Mouse (Mus musculus): Measurements from ENCODE around the gene Slc16a6. TPM values are rescaled to one million over a fixed set of nuclear protein-coding genes. Genes with fewer than 3 reads are reported as not detected.

Gene Slc16a6
- polyA plus RNA-seq, 1 experiment from 2014 or later: 12.9 TPM

DNA sequence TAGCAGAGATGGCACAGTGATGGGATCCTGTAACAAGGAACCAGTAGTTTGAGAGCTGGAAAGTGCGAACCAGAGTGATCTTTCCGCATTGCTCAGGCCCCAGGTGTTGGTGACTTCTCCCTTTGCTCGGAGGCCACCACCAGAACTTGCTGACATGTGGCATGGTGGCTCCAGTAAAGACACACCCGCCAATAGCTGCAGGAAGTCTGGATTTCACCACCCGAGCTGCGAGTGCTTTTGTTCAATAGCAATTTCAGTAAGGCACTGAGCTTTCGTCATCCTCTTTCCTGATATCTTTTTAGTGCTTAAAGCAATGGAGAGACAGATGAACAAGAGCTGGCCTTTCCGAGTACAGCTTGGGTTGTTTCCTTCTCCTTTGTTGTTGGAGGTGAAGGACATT is 7.0 kb upstream of the Slc16a6 start:
- Histone ChIP-seq H3K4me3 (replicated peaks) (no peak overlapping the region), H3K9me3 (no peaks in the 10 kb centered on the region), H3K27me3 (replicated peaks) (no peaks in the 10 kb centered on the region), H3K4me1 (no peaks in the 10 kb centered on the region), H3K27ac (no peak overlapping the region), H3K9ac (no peak overlapping the region), H3K4me2 (no peak overlapping the region), H3K36me3 (no peaks in the 10 kb centered on the region)
- no peak for ATAC-seq (ENCODE audit: insufficient read depth, low FRiP score, low read depth)
- WGBS: 68% methylated on average over 8 of the region's 8 CpGs

GRCm38 (mm10) chr11:109479575-109480285 is 6.3 kb upstream of the Slc16a6 start:
- Histone ChIP-seq H3K4me3 (replicated peaks) (no peak overlapping the region), H3K4me1 (no peaks in the 10 kb centered on the region), H3K36me3 (no peaks in the 10 kb centered on the region), H3K27ac (no peak overlapping the region), H3K9ac (no peak overlapping the region), H3K9me3 (no peaks in the 10 kb centered on the region), H3K27me3 (replicated peaks) (no peaks in the 10 kb centered on the region), H3K4me2 (no peak overlapping the region)
- WGBS: 67% methylated on average over 16 of the region's 16 CpGs
- ATAC-seq (ENCODE audit: insufficient read depth, low FRiP score, low read depth): no peak

- Histone ChIP-seq H3K27ac (no peak overlapping the region), H3K4me3 (replicated peaks) (no peak overlapping the region), H3K4me2 (no peak overlapping the region), H3K9me3 (no peaks in the 10 kb centered on the region), H3K27me3 (replicated peaks) (no peaks in the 10 kb centered on the region), H3K9ac (no peak overlapping the region), H3K4me1 (peaks cover 3% of the 10 kb centered on the region; the same call in 1 of the 2 replicates), H3K36me3 (no peaks in the 10 kb centered on the region)
- WGBS: 48% methylated on average over 16 of the region's 16 CpGs
- no peak for ATAC-seq (ENCODE audit: insufficient read depth, low FRiP score, low read depth)
Measured at GRCm38 (mm10) chr11:109477606-109478380, 4.4 kb upstream of the Slc16a6 start.

DNA sequence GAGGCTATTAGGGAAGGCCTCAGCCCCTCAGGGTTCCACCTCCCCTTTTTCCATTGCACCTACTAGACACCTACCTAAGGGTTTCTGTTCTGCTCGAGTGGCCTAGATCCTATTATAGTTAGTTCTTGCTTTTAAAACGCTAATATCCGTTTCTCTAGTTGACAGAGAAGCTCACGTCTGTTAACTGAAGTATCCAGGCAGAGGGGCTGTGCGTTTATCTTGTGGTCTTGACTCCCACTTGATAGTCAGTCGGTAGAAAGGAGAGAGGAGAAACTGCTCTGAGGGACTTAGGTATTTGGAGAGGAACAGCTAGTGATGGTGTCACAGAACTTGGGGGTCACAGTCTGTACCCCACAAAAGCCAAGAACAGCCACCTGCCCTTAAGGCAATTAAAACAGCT is 3.3 kb upstream of the Slc16a6 start:
- WGBS: 56% methylated on average over 6 of the region's 6 CpGs
- H3K9me3 ChIP-seq: no peaks in the 10 kb centered on the region
- H3K36me3 ChIP-seq: no peaks in the 10 kb centered on the region
- H3K9ac ChIP-seq: no peak overlapping the region
- no peaks in the 10 kb centered on the region for H3K27me3 ChIP-seq (replicated peaks)
- H3K4me2 ChIP-seq: no peak overlapping the region
- ATAC-seq (ENCODE audit: insufficient read depth, low FRiP score, low read depth): no peak
- H3K4me3 ChIP-seq (replicated peaks): no peak overlapping the region
- no peak overlapping the region for H3K27ac ChIP-seq
- H3K4me1 ChIP-seq: peaks cover 3% of the 10 kb centered on the region; the same call in 1 of the 2 replicates

DNA sequence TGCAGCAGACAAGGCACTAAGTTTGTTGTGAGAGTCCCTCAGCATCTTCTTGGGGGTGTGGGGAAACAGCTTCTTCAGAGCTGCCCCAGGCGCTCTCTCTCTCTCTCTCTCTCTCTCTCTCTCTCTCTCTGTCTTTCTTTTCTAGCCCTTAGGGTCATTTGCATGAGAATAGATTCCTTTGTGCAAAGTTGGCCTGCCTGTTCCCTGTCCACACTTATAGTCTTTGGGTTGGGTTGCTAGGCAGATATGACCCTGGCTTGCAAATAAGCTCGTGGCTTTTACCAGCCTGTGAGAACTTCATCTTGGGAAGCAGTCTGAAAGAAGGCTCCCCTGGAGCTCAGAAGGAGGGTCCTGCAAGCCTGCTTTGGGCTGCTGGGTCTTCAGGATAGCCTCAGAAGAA is 2.8 kb upstream of the Slc16a6 start:
- Histone ChIP-seq H3K27ac (no peak overlapping the region), H3K27me3 (replicated peaks) (no peaks in the 10 kb centered on the region), H3K36me3 (no peaks in the 10 kb centered on the region), H3K9me3 (no peaks in the 10 kb centered on the region), H3K4me3 (replicated peaks) (no peak overlapping the region), H3K9ac (no peak overlapping the region), H3K4me1 (peaks cover 3% of the 10 kb centered on the region; the same call in 1 of the 2 replicates), H3K4me2 (no peak overlapping the region)
- 64% methylated on average over 2 of the region's 2 CpGs for WGBS
- no peak for ATAC-seq (ENCODE audit: insufficient read depth, low FRiP score, low read depth)

DNA sequence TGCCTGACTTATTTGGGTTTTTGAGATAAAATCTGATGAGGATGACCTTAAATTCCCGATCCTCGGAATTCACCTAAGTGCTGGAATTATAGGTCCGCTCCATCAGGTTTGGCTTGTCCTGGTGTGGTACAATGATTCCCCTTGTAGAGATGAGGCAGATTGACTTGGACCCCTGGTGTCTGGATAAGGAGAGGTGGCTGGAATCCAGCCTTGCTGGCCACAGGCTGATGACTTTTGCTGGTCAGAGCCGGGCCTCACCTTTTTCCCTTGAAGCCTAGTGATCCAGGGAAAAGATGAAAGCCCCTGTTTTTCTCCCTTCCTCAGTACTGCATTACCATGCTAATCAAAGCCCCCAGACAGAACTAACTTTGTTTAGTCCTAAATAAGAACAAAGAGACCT is 2.3 kb upstream of the Slc16a6 start:
- Histone ChIP-seq H3K27ac (no peak overlapping the region), H3K4me1 (peaks cover 3% of the 10 kb centered on the region; the same call in 1 of the 2 replicates), H3K4me2 (no peak overlapping the region), H3K36me3 (no peaks in the 10 kb centered on the region), H3K9me3 (no peaks in the 10 kb centered on the region), H3K4me3 (replicated peaks) (no peak overlapping the region), H3K27me3 (replicated peaks) (no peaks in the 10 kb centered on the region), H3K9ac (no peak overlapping the region)
- WGBS: 83% methylated on average over 4 of the region's 4 CpGs
- no peak for ATAC-seq (ENCODE audit: insufficient read depth, low FRiP score, low read depth)

GRCm38 (mm10) chr11:109474836-109475235 is 1.4 kb upstream of the Slc16a6 start:
- H3K9ac ChIP-seq: no peak overlapping the region
- H3K4me1 ChIP-seq: peaks cover 3% of the 10 kb centered on the region; the same call in 1 of the 2 replicates
- H3K36me3 ChIP-seq: no peaks in the 10 kb centered on the region
- no peak for ATAC-seq (ENCODE audit: insufficient read depth, low FRiP score, low read depth)
- H3K4me3 ChIP-seq (replicated peaks): no peak overlapping the region
- H3K27me3 ChIP-seq (replicated peaks): no peaks in the 10 kb centered on the region
- no peak overlapping the region for H3K27ac ChIP-seq
- H3K4me2 ChIP-seq: no peak overlapping the region
- H3K9me3 ChIP-seq: no peaks in the 10 kb centered on the region
- 86% methylated on average over 13 of the region's 13 CpGs for WGBS

- H3K36me3 ChIP-seq: no peaks in the 10 kb centered on the region
- H3K9ac ChIP-seq: peak overlapping the region; percentile 76; the same call in 1 of the 2 replicates
- H3K4me1 ChIP-seq: peaks cover 3% of the 10 kb centered on the region; the same call in 1 of the 2 replicates
- H3K27ac ChIP-seq: peak overlapping the region; percentile 92
- no peaks in the 10 kb centered on the region for H3K27me3 ChIP-seq (replicated peaks)
- H3K4me2 ChIP-seq: peak overlapping the region; percentile 93
- H3K4me3 ChIP-seq (replicated peaks): peak overlapping the region; percentile 74
- WGBS: 13% methylated on average over 14 of the region's 14 CpGs
- H3K9me3 ChIP-seq: no peaks in the 10 kb centered on the region
- ATAC-seq (ENCODE audit: insufficient read depth, low FRiP score, low read depth): no peak
Measured at GRCm38 (mm10) chr11:109474086-109474742, 816 bp upstream of the Slc16a6 start.

GRCm38 (mm10) chr11:109472821-109473170 is 602 bp downstream of the Slc16a6 start:
- 0% methylated on average over 13 of the region's 13 CpGs for WGBS
- H3K36me3 ChIP-seq: no peaks in the 10 kb centered on the region

DNA sequence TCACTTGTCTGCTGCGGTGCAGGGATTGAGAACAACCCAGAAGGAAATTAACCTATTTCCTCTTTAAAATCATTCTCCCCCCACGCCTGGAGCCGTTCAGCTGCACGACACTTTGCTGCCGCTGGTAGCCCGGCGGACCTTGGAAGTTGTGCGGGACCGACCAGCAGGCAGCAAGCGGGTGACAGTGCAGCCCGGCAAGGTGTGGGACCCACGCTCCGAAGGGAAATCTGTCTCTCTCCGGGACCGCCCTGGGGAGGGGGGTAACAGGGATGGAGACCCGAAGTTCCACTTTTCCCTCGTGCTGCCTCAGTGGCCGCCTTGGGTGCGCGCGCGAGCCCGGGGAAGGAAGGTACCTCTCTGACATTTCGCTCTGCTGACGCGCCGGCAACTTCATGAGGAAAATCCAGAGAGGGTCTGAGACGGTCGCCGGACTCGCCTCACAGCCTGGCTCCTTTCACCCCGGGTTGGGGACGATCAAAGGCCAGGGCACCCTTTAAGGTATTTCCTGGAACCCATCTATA is 1.2 kb downstream of the Slc16a6 start:
- ATAC-seq (ENCODE audit: insufficient read depth, low FRiP score, low read depth): no peak
- Histone ChIP-seq H3K27ac (peak overlapping the region; percentile 92), H3K27me3 (replicated peaks) (no peaks in the 10 kb centered on the region)

More at GRCm38 (mm10) chr11:109472821-109473170, 602 bp downstream of the Slc16a6 start:
- Histone ChIP-seq H3K27me3 (replicated peaks) (no peaks in the 10 kb centered on the region), H3K27ac (peak overlapping the region; percentile 92), H3K4me3 (replicated peaks) (peak overlapping the region; percentile 74), H3K4me1 (peaks cover 3% of the 10 kb centered on the region; the same call in 1 of the 2 replicates), H3K9me3 (no peaks in the 10 kb centered on the region), H3K9ac (peak overlapping the region; percentile 76; the same call in 1 of the 2 replicates), H3K4me2 (peak overlapping the region; percentile 93)
- ATAC-seq (ENCODE audit: insufficient read depth, low FRiP score, low read depth): no peak

DNA sequence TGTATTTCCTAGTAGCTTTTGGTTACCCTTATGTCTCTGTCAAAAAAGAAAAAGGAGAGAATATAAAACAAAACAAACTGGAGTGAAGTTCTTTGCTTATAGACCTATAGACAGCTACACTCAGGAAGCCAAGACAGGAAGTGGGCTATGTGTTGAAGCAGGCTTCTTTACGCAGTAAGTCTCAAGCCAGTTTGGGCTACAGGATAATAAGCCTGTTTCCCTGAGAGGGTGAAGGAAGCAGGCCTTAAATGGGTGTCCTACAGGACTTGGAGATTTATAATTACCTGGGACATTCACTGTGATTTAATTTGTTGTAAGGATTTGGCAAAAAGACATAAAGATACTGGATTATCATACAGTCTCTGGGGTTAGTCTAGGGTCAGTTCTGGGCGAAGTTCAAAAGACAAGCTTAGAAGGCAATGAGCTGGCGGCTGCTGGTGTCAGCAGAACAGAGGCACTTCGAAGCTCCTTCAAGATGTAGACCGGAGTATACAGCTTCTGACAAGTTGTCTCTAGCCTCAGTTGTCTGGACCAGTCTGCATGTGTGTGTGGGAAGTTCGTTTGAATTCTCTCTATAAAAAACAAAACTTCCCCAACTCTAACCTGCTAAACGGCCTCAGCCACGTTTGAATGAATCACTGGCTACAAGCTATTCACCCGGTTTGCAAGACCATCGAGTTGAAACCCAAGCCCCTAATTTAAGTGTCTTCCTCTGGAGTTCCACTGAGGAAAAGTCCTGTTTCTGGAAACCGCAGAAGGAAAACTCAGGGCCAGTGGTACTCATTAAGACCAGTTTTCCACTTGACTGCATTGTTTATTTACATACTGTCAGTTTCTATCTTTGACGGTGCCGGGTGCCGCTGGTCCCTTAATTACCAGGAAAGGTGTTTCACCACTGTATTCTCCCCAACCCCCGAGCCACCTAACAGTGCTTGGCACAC is 2.2 kb downstream of the Slc16a6 start:
- peak overlapping the region; percentile 74 for H3K4me3 ChIP-seq (replicated peaks)
- ATAC-seq (ENCODE audit: insufficient read depth, low FRiP score, low read depth): no peak
- peaks cover 3% of the 10 kb centered on the region; the same call in 1 of the 2 replicates for H3K4me1 ChIP-seq
- no peaks in the 10 kb centered on the region for H3K9me3 ChIP-seq
- no peaks in the 10 kb centered on the region for H3K27me3 ChIP-seq (replicated peaks)
- H3K9ac ChIP-seq: no peak overlapping the region
- H3K4me2 ChIP-seq: peak overlapping the region; percentile 93
- WGBS: 37% methylated on average over 15 of the region's 15 CpGs
- H3K27ac ChIP-seq: peak overlapping the region; percentile 42; the same call in 1 of the 2 replicates
- H3K36me3 ChIP-seq: no peaks in the 10 kb centered on the region

More for the DNA sequence above, 1.2 kb downstream of the Slc16a6 start:
- H3K9me3 ChIP-seq: no peaks in the 10 kb centered on the region
- peak overlapping the region; percentile 74 for H3K4me3 ChIP-seq (replicated peaks)
- H3K9ac ChIP-seq: peak overlapping the region; percentile 76; the same call in 1 of the 2 replicates
- peak overlapping the region; percentile 93 for H3K4me2 ChIP-seq
- H3K4me1 ChIP-seq: peaks cover 3% of the 10 kb centered on the region; the same call in 1 of the 2 replicates
- WGBS: under 1% methylated on average over 31 of the region's 33 CpGs
- H3K36me3 ChIP-seq: no peaks in the 10 kb centered on the region

Data from stomach, embryonic 15.5 days (tissue).